Mouse (Mus musculus) lung, postnatal 36 days (tissue): ENCODE measurements around the gene Sox5.

Source experiments
- DNase-seq: peaks from one replicate; pipeline ENCODE4 v3.0.0; 2022; ENCODE audit warnings: mixed read lengths

Sox5 gene

GRCm38 (mm10) chr6:144772175-144772918 is 9.4 kb downstream of the Sox5 start:
- DNase-seq: peak; percentile 8

GRCm38 (mm10) chr6:144769060-144769459 is 12.7 kb downstream of the Sox5 start:
- peak; percentile 14 for DNase-seq

- no peak for DNase-seq
Observed at GRCm38 (mm10) chr6:144761902-144762301, 19.9 kb downstream of the Sox5 start.

- no peak for DNase-seq
Observed at GRCm38 (mm10) chr6:144759193-144759592, 22.6 kb downstream of the Sox5 start.

GRCm38 (mm10) chr6:144757414-144757813 is 24.4 kb downstream of the Sox5 start:
- DNase-seq: no peak

- no peak for DNase-seq
Observed at GRCm38 (mm10) chr6:144756444-144756843, 25.3 kb downstream of the Sox5 start.

GRCm38 (mm10) chr6:144755304-144755703 is 26.5 kb downstream of the Sox5 start:
- DNase-seq: no peak

- DNase-seq: peak; percentile 66
Observed at GRCm38 (mm10) chr6:144754366-144754765, 27.4 kb downstream of the Sox5 start.

- peak; percentile 78 for DNase-seq
Observed at GRCm38 (mm10) chr6:144753963-144754296, 27.8 kb downstream of the Sox5 start.

GRCm38 (mm10) chr6:144753225-144753962 is 28.4 kb downstream of the Sox5 start:
- DNase-seq: no peak

GRCm38 (mm10) chr6:144751581-144751980 is 30.2 kb downstream of the Sox5 start:
- no peak for DNase-seq

- no peak for DNase-seq
Observed at GRCm38 (mm10) chr6:144750197-144750596, 31.6 kb downstream of the Sox5 start.

GRCm38 (mm10) chr6:144746436-144746835 is 35.3 kb downstream of the Sox5 start:
- no peak for DNase-seq

GRCm38 (mm10) chr6:144742559-144742958 is 39.2 kb downstream of the Sox5 start:
- DNase-seq: no peak

- DNase-seq: peak; percentile 52
Observed at GRCm38 (mm10) chr6:144741080-144741655, 40.6 kb downstream of the Sox5 start.

GRCm38 (mm10) chr6:144740343-144740742 is 41.4 kb downstream of the Sox5 start:
- DNase-seq: no peak

- DNase-seq: peak; percentile 63
Observed at GRCm38 (mm10) chr6:144739753-144740152, 42.0 kb downstream of the Sox5 start.

- no peak for DNase-seq
Observed at GRCm38 (mm10) chr6:144737786-144738185, 44.0 kb downstream of the Sox5 start.

GRCm38 (mm10) chr6:144731251-144731970 is 50.4 kb downstream of the Sox5 start:
- DNase-seq: no peak

- no peak for DNase-seq
Observed at GRCm38 (mm10) chr6:144723530-144724144, 58.1 kb downstream of the Sox5 start.

- DNase-seq: no peak
Observed at GRCm38 (mm10) chr6:144723024-144723423, 58.8 kb downstream of the Sox5 start.

GRCm38 (mm10) chr6:144720846-144721245 is 60.9 kb downstream of the Sox5 start:
- DNase-seq: no peak

- no peak for DNase-seq
Observed at GRCm38 (mm10) chr6:144716376-144716775, 65.4 kb downstream of the Sox5 start.
